Mouse (Mus musculus): Measurements from ENCODE around the gene Fxyd7. TPM values are rescaled to one million over a fixed set of nuclear protein-coding genes. Genes with fewer than 3 reads are reported as not detected.

Gene Fxyd7
- polyA plus RNA-seq, 1 experiment, result not detected

GRCm38 (mm10) chr7:31034789-31035188, 16.5 kb downstream of the Fxyd7 start:
- no peak for TF ChIP-seq TAL1 (IDR thresholded peaks at IDR 0.05; ENCODE audit: low read length)
- TF ChIP-seq GATA1 (IDR thresholded peaks at IDR 0.05; ENCODE audit: low read length), result no peak
- H3K9me3 ChIP-seq (ENCODE audit: control insufficient read depth, low read length), result no peaks in the 10 kb centered on the region
- no peaks in the 10 kb centered on the region for H3K27me3 ChIP-seq (ENCODE audit: control insufficient read depth)
- no peak overlapping the region for H3K4me3 ChIP-seq (replicated peaks)
- no peaks in the 10 kb centered on the region for H3K36me3 ChIP-seq (ENCODE audit: control insufficient read depth)
- no peaks in the 10 kb centered on the region for H3K4me1 ChIP-seq (ENCODE audit: control insufficient read depth)

- no peak overlapping the region for H3K4me3 ChIP-seq (replicated peaks)
- H3K9me3 ChIP-seq (ENCODE audit: control insufficient read depth, low read length), result no peaks in the 10 kb centered on the region
- no peaks in the 10 kb centered on the region for H3K27me3 ChIP-seq (ENCODE audit: control insufficient read depth)
- no peak for TF ChIP-seq TAL1 (IDR thresholded peaks at IDR 0.05; ENCODE audit: low read length)
- TF ChIP-seq GATA1 (IDR thresholded peaks at IDR 0.05; ENCODE audit: low read length), result no peak
- H3K36me3 ChIP-seq (ENCODE audit: control insufficient read depth), result no peaks in the 10 kb centered on the region
- no peaks in the 10 kb centered on the region for H3K4me1 ChIP-seq (ENCODE audit: control insufficient read depth)
Measured at GRCm38 (mm10) chr7:31033409-31034165, 17.7 kb downstream of the Fxyd7 start.

- no peaks in the 10 kb centered on the region for H3K36me3 ChIP-seq (ENCODE audit: control insufficient read depth)
- no peaks in the 10 kb centered on the region for H3K27me3 ChIP-seq (ENCODE audit: control insufficient read depth)
- H3K9me3 ChIP-seq (ENCODE audit: control insufficient read depth, low read length), result no peaks in the 10 kb centered on the region
- no peak for TF ChIP-seq TAL1 (IDR thresholded peaks at IDR 0.05; ENCODE audit: low read length)
- no peak for TF ChIP-seq GATA1 (IDR thresholded peaks at IDR 0.05; ENCODE audit: low read length)
- no peaks in the 10 kb centered on the region for H3K4me1 ChIP-seq (ENCODE audit: control insufficient read depth)
- no peak overlapping the region for H3K4me3 ChIP-seq (replicated peaks)
Measured at GRCm38 (mm10) chr7:31031731-31032130, 19.5 kb downstream of the Fxyd7 start.

GRCm38 (mm10) chr7:31030717-31031116, 20.6 kb downstream of the Fxyd7 start:
- Histone ChIP-seq H3K36me3 (ENCODE audit: control insufficient read depth) (no peaks in the 10 kb centered on the region), H3K4me3 (replicated peaks) (no peak overlapping the region)
- TF ChIP-seq GATA1 (IDR thresholded peaks at IDR 0.05; ENCODE audit: low read length), result no peak
- TF ChIP-seq TAL1 (IDR thresholded peaks at IDR 0.05; ENCODE audit: low read length), result no peak

GRCm38 (mm10) chr7:31028609-31029008, 22.7 kb downstream of the Fxyd7 start:
- H3K36me3 ChIP-seq (ENCODE audit: control insufficient read depth), result no peaks in the 10 kb centered on the region
- H3K4me3 ChIP-seq (replicated peaks), result no peak overlapping the region
- TF ChIP-seq GATA1 (IDR thresholded peaks at IDR 0.05; ENCODE audit: low read length), result no peak
- no peak for TF ChIP-seq TAL1 (IDR thresholded peaks at IDR 0.05; ENCODE audit: low read length)
- no peaks in the 10 kb centered on the region for H3K4me1 ChIP-seq (ENCODE audit: control insufficient read depth)
- H3K27me3 ChIP-seq (ENCODE audit: control insufficient read depth), result no peaks in the 10 kb centered on the region
- no peaks in the 10 kb centered on the region for H3K9me3 ChIP-seq (ENCODE audit: control insufficient read depth, low read length)

More at GRCm38 (mm10) chr7:31030717-31031116, 20.6 kb downstream of the Fxyd7 start:
- Histone ChIP-seq H3K27me3 (ENCODE audit: control insufficient read depth) (no peaks in the 10 kb centered on the region), H3K9me3 (ENCODE audit: control insufficient read depth, low read length) (no peaks in the 10 kb centered on the region), H3K4me1 (ENCODE audit: control insufficient read depth) (no peaks in the 10 kb centered on the region)

- no peaks in the 10 kb centered on the region for H3K27me3 ChIP-seq (ENCODE audit: control insufficient read depth)
- H3K4me1 ChIP-seq (ENCODE audit: control insufficient read depth), result no peaks in the 10 kb centered on the region
- no peaks in the 10 kb centered on the region for H3K36me3 ChIP-seq (ENCODE audit: control insufficient read depth)
- no peaks in the 10 kb centered on the region for H3K9me3 ChIP-seq (ENCODE audit: control insufficient read depth, low read length)
- no peak overlapping the region for H3K4me3 ChIP-seq (replicated peaks)
- no peak for TF ChIP-seq GATA1 (IDR thresholded peaks at IDR 0.05; ENCODE audit: low read length)
- TF ChIP-seq TAL1 (IDR thresholded peaks at IDR 0.05; ENCODE audit: low read length), result no peak
Measured at GRCm38 (mm10) chr7:31017104-31017901, 34.0 kb downstream of the Fxyd7 start.

GRCm38 (mm10) chr7:31012971-31013370, 38.3 kb downstream of the Fxyd7 start:
- no peaks in the 10 kb centered on the region for H3K4me1 ChIP-seq (ENCODE audit: control insufficient read depth)
- TF ChIP-seq TAL1 (IDR thresholded peaks at IDR 0.05; ENCODE audit: low read length) (no peak), GATA1 (IDR thresholded peaks at IDR 0.05; ENCODE audit: low read length) (no peak)
- H3K36me3 ChIP-seq (ENCODE audit: control insufficient read depth), result no peaks in the 10 kb centered on the region
- H3K4me3 ChIP-seq (replicated peaks), result no peak overlapping the region
- H3K27me3 ChIP-seq (ENCODE audit: control insufficient read depth), result no peaks in the 10 kb centered on the region
- H3K9me3 ChIP-seq (ENCODE audit: control insufficient read depth, low read length), result no peaks in the 10 kb centered on the region

GRCm38 (mm10) chr7:31008889-31009288, 42.4 kb downstream of the Fxyd7 start:
- H3K27me3 ChIP-seq (ENCODE audit: control insufficient read depth), result no peaks in the 10 kb centered on the region
- no peak overlapping the region for H3K4me3 ChIP-seq (replicated peaks)
- H3K36me3 ChIP-seq (ENCODE audit: control insufficient read depth), result no peaks in the 10 kb centered on the region
- no peaks in the 10 kb centered on the region for H3K4me1 ChIP-seq (ENCODE audit: control insufficient read depth)
- no peaks in the 10 kb centered on the region for H3K9me3 ChIP-seq (ENCODE audit: control insufficient read depth, low read length)
- TF ChIP-seq TAL1 (IDR thresholded peaks at IDR 0.05; ENCODE audit: low read length) (no peak), GATA1 (IDR thresholded peaks at IDR 0.05; ENCODE audit: low read length) (no peak)

GRCm38 (mm10) chr7:31008175-31008574, 43.1 kb downstream of the Fxyd7 start:
- no peak overlapping the region for H3K4me3 ChIP-seq (replicated peaks)
- no peaks in the 10 kb centered on the region for H3K9me3 ChIP-seq (ENCODE audit: control insufficient read depth, low read length)
- H3K27me3 ChIP-seq (ENCODE audit: control insufficient read depth), result no peaks in the 10 kb centered on the region
- TF ChIP-seq TAL1 (IDR thresholded peaks at IDR 0.05; ENCODE audit: low read length) (no peak), GATA1 (IDR thresholded peaks at IDR 0.05; ENCODE audit: low read length) (no peak)
- H3K36me3 ChIP-seq (ENCODE audit: control insufficient read depth), result no peaks in the 10 kb centered on the region
- no peaks in the 10 kb centered on the region for H3K4me1 ChIP-seq (ENCODE audit: control insufficient read depth)
